Mouse (Mus musculus) kidney, postnatal 14 days (tissue): ENCODE data around the gene Nhlh1.

ENCODE experiments used
- DNase-seq: peaks from one replicate; pipeline ENCODE4 v3.0.0; 2022; ENCODE audit warnings: mixed read lengths

Gene Nhlh1

DNA sequence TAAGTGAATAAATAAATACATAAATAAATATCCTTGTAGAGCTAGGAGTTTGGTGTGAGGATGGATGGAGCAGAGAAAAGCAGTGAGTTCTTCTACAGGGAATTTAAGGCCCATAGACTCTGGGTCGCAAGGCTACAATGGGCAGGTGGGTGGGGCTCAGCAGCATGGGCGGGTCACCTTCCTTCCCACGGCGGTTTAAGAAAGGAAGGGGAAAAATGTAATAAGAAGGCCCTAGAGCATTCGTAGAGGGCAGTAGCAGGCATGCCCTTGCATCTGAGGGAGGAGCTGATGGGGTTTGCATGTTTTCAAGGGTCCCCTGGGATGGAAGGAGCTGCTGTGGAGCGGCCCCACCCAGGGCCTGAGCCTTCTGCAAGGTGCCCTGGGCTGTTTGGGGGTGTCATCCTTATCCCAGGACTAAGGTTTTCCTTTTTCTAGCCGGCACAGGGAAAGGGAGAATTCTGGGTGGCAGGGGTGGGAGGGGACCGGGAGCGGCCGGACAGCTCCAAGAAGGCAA, 4.5 kb downstream of the Nhlh1 start:
- no peak for DNase-seq

DNA sequence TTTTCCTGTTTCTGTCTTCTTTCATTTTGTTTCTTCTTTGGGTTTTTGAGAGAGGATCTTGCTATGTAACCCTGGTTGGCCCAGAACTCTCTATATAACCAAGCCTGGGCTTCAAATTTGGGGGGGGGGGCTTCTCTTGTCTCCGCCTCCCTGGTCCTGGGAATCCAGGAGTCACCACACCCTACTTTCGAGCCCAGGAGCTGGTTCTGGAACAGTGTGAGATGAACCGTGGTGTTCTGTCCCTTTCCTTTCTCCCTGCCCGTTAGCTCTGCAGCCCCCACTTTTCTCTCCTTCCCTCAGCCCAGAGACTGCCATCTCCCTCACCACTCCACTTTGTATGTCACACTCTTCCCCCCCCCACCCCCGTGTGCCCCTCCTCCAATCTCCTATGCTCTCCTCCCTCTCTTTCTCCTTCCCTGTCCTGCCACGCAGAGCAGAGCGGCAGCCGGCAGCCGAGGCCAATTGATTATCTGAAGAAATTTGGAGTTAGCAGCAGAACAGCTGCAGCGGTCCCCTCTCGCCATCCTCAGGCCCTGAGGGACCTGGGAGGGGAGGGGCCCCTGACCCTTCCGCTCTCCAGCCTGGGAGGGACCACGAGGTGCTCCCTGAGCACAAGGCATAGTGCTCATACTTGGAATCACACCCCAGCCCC, 8.1 kb downstream of the Nhlh1 start:
- DNase-seq: no peak

DNA sequence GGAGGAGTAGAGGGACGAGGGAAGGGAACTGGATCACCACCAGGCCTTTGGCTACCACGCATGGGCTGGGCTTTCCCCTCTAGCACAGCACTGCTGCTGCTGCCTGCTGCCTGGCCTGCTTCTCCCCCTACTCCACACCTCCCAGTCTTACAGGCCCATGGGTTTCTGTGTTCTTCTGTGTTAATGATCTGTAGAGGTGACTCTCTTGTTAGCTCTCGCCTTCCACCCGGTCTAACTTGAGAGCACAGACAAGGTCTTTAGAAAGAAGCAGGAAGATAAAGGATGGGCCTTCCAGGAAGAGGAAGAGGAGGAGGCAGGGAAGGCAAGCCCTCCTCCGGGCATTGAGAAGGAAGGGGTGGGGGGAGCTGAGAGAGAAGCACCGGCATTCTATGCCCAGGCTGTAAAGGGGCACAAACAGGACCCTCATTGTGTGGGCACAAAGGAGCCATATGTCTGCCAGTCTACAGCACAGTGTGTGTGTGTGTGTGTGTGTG, 9.1 kb downstream of the Nhlh1 start:
- peak; percentile 22 for DNase-seq

DNA sequence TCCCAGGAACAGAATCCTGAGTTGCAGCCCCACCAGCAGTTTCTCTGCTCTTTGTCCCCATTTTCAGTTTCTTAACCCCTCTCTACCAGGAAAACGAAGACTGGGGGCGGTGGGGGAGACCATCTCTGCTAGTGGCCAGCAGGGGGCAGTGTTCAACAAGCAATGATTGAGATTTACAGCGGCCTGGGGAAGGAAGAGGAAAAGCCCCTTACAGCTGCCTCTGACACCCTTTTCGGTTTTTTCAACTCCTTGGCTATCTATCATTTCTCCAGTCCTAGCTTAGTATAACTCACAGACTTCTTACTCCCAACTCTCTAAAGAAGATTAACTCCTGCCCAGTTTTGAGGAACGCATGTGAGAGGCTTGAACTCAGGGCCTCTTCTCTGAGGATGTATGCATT, 10.4 kb downstream of the Nhlh1 start:
- DNase-seq: peak; percentile 73

DNA sequence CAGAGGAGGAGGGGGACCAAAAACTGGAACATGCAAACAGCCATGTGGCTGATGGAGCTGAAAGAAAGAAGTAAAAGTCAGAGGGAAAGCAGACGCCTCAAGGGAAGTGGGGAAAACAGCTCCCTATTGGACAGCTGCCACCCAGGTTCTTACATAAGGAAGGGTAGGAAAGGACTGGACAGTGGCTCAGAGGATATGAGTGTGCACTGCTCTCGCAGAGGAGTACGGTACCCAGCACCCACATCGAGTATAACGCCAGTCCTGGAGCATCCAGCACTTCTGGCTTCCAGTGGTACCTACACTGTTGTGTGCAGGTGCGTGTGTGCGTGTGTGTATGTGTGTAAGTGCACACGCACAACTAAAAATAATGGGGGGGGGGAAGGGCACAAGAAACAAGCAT, 11.0 kb downstream of the Nhlh1 start:
- DNase-seq: no peak

DNA sequence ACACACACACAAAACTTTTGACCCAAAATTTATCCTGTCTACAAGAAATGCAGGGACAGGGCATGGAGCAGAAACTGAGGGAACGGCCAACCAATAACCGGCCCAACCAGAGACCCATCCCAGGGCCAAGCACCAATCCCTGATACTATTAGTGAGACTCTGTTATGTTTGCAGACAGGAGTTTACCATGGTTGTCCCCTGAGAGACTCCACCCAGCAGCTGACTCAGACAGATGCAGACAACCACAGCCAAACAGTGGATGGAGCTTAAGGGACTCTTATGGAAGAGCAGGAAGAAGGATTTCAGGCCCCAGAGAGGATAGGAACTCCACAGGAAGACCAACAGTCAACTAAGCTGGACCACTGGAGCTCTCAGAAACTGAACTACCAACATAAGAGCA, 27.5 kb downstream of the Nhlh1 start:
- DNase-seq: no peak

DNA sequence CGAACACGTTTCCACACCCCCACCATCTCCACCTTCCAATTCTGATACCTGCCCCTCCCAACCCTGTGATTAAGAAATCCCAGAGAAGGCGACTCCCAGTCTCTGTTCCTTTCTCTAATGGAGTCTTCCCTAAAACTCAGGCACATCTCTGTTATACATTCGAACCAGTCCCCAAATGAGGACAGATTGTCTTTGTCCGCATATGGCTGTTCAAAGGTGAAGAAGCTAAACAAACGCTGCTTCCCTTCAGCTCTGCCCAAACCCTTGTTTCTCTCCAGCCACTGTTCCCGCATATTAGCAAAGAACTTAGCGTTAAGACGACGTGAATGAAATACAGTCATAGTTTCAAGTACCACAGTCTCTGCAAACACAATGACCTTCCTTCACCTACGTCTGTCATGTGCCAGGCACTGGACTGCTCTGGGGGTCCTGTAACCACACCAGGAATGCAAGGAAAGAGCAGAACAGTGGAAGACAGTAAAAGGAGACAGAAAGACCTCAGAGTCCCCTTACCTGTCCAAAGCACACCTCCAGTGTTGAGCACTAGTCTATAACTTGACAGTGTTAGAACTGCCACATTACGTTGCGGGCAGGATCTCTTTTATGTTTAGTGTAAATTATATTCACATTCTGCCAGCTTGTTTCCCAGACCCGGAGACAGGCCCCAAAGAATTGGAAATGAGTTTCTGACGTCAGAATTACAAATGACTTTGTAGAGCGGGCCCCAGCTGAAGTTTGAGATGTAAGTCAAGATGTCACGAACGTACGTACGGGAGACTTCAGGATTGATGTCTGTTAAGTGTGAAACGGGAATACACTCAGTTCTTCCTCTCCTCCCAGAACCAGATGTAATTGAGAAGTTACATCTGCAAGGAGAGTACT, 28.7 kb downstream of the Nhlh1 start, which contains the start of gene Vangl2:
TSS of gene Vangl2 (minus strand) at position 51 of the 882 bp plus-strand sequence.
- DNase-seq: no peak

DNA sequence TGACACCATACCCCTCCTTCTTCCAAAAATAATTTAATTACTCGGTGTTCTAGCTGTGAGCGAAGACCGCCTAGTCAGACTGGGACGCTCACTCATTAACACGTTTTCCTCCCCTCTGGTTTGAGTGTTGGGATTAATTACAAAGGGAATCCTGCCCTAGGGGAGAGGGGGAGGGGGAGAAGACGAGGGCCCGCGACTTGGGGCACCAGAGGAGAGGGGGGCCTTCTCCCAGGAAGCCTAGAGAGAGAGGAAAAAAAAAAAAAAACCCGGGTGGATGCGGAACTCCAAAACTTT, 29.6 kb downstream of the Nhlh1 start:
- no peak for DNase-seq

DNA sequence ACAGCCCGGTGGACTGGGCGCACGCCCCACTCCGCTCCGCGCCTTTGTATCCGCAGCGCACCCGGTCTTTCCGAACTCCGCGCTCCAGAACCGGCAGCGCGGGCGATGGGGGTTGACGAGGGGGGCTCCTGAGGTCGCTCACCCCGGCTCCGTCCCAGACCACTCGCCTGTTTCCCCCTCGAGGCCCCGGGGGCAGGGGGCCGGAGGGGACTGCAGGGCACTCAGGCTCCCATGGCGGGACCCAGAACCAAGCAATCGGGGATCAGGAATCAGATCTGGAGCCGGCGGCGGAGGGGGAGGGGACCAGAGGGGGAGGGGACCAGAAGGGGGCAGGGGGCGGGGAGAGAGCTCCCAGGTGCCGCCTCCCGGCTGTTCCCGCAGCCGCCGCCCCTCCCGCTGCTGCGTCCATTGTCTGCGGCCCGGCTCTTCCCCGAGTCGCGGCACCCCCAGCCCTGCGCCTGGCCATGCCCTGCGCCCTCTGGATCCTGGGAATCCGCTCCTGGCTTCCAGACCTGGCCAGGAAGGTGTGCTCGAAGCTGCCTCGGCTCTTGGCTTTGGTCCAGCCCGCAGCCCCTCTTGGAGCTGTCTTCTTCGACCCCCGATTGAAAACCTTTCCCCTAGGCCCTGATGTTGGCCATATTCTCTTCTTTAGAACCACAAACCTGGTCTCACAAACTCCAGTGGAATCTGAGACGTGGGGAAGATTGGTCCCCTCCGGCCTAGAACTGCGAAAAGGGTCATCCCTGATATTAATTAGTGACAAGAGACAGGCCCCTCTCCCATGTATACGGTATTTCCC, 30.2 kb downstream of the Nhlh1 start:
- peak; percentile 93 for DNase-seq

DNA sequence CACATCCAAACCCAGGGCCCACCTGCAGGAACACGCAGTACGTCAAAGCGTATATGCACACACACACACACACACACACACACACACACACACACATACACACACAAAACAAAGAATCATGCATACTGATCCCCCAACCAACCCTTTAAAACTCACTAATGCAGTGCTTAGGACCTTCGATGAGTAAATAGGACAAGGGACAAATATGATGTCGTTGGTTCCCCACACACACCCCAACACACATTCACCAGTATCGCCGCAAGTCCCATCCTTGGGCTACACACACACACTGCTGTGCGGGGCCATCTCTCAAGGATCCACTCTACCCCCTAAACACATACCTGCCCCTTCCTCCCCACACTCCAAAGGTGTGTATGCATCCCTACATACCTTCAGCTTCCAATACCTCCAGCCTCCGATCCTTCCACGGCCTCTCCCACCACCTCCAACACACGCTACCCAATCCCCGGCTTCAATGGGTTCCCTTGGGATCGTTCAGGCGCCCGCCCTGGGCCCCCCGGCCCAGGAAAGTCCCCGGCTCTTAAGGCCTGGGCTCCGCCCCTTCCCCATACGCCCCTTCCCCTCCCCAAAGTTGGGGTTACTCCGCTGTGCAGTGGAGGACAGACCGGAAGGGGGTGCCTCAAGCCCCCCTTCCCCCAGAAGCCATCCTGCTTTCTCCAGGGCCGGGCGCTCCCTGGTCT, 31.0 kb downstream of the Nhlh1 start:
- no peak for DNase-seq

DNA sequence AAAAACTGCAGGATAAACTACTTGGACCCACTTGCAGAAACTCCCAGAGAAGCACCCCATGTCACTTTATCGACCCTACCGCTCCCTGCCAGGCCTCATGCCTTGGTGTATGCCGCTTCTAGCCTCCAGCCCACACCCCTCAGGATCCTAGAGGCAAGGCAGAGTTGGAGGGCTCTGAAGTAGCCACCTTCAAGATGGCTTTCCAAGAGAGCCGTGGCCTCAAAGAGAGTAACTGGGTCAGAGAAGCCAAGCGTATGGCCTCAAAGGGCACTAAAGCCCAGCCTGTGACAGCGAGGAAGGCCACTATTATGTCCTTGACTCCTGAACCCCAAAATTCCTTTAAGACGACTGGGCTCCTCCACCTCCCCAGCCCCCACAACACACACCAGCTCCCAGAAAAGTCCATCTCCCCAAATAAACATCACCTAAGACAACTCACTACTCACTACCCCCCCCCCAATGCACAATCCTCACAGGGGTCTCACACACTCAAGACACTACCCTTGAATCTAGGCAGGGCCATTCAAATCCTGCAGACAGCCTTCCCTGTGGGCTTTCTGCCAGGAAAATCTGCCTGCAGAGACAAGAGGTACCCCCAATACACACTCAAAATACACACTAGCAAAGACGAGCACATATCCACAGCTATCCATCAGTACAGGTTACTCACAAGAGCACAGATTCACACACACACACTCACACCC, 32.0 kb downstream of the Nhlh1 start:
- no peak for DNase-seq

DNA sequence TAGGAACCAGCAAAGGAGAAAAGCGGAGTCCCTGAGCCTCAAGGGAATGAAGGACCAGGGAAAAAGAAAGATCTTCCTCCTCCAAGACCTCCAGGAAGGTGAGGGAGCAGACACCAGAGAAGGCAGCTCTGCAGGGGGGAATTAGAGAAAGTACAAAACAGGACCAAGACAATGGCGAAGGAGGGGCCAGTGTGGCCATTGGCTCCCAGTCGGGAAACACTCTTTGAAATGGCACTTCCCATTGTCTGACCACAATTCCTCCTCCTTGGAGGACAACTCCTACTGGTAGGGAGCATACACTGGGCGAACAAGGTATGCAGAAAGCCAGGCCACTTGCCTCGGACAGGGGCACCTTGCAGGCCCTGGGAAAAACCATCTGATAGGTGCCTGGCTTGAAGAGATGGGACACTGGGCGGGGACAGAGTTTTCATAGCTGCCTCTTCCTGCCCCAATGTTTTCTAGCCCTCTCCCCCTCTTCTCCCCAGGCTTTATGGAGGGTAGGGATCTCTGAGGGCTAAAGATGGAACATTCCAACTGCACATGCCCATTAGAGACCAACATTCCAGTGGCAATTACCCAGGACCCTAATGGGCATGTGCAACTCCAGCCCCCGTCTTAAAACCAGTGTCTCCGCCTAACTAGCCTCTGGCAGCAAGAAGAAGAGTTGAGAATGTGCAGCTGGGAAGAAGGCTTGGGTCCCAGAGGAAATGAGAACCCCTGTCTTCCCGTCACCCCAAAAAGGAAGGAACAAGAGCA, 33.1 kb downstream of the Nhlh1 start:
- peak; percentile 24 for DNase-seq

DNA sequence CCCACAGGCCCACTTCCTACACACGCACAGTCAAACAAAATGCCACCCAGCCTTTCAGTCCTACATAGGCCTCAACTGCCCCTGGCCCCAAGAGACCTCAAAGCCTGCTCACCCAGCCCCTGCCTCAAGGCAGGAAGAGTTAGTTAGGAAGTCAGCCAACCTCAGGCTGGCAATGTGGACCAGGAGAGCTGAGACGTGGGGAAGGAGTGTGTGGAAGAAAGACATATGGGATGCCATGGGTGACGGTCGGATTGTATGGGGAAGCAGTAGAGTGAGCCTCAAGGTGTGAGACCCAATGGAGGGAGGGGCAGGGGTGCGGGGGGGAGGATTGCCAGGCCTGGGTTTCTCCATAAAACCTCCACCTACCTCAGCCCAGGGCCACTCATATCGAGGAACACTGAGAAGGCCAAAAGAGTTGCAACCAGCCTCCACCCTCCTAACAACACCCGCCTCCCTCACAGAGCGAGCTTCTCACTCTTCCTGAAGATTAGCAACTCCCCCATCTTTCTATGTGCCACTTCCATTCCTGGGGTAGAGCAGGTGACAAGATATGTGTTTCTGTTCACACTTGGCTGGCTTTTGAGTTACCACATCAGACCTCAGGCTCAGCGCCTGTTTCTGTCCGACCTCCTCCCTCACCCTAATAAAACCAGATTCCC, 37.4 kb downstream of the Nhlh1 start:
- DNase-seq: no peak

DNA sequence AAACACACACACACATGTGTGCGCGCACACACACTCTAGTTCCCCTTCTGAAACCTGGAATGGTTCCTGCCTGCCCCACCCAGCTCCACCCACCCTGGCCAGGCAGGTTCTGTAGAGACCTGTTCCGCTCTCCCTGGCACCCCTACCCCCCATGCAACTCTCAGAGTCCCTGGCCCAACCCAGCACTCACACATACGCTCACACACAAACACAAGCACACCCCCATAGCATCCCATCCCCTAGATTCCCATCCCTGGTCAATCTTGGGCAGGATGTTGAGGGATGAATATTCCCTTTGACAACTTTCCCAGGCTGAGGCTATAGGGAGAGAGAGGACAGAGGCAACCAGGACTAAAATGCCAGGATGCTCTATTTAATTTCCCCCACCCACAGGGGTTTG, 38.0 kb downstream of the Nhlh1 start:
- no peak for DNase-seq

DNA sequence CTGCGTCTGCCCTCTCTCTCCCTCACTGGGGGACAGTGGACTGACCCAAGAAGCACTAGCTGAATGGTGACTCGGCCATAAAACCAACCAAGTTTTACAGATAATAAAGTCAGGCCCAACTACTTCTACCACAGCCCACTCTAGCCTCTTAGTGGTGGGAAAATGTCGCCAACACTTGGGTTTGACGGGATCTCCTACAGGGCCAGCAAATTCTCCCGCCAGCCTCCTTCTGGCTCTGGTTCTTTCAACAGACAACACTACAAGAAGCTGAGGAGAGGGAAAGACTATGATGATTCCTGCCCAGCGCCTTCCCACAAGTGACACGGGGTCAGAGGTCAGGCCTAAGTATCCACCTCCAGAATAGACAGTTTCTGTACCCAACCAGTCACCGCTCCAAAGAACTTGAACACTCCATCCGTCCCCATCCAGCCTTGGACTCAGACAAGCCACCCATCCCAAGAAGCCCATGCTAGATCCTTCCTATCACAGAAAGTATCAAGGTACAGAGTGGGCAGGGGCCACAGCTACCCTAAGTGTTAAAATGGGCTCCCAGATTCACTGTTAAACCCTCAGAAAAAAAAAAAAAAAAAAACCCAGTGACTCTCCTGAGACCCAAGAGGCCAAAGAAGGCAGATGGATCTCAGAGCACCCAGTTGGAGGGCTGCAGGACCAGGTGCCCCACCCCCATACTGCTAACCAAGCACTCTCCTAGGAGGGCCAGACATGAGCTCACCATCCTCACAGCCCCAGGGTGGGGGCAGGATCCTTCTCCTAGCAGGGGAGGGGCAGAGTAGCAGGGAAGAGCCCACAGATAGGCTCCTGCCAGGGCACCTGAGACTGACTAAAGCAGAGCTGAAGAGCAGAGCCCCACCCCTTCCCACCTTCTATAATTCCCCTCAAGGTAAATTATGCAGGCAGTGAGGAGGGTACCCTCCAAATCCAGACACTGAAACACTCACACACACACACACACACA, 38.7 kb downstream of the Nhlh1 start:
- no peak for DNase-seq

DNA sequence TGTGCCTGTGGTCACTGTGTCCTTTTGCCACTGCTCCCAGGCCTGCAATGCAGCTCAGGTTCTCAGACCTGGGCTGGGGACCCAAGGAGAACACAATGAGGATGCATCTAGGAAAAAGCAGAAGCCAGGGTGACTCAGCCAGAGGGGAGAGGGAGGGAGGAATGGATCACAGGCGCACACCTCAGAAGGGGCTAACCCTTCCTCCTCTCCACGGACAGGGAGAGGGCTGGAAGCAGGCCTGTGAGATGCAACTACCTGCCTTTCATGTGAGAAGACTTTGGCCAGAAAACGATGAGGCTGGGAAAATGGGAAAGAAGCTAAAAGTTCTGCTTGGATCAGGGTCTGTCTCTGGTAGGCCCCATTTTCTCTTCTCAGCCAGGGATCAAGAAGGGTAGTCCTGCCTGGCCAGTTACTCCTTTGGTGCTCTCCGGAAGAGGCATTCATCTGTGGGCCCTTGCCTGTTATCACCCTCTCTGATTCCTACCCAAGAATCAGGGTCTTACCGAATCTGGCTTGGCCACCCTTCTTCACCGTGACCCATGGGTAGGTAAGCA, 39.8 kb downstream of the Nhlh1 start:
- no peak for DNase-seq

DNA sequence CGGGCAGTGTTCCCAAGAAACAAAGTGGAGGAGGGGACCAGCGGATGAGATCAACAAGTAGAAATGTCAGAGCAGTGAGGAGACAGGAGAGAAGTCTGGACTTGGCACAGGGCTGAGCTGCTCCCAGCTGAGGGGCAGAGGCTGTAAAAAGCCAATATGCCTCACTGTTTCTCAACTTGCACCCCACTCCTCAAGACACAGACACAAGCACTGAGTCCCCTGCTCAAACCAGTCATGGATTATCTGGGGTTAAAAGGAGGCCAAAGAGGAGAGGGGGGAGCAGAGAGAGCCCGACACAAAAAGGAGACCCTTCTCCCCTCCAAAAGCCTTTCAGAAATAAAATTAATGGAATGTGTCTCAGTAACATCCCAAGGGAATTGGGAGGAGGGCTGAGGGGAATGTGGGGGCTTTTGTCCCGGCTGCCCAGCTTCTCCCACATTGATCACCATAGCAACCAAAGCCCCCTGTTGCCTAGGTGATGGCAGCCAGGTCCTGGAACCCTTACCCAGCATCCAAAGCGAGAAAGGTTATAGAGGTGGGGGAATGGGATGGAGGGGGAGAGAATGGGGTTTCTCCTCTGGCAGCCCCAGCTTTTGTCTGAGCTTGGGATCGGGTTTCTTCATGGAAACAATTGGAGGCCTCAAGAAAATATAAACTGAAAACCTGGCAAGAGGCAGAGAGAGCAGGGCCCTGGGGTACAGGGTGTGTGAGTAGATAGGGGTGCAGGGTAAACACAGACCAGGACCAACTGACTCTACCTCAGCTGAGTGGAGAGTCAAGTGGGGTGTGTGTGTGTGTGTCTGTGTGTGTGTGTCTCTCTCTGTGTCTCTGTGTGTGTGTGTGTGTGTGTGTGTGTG, 40.5 kb downstream of the Nhlh1 start:
- DNase-seq: no peak

DNA sequence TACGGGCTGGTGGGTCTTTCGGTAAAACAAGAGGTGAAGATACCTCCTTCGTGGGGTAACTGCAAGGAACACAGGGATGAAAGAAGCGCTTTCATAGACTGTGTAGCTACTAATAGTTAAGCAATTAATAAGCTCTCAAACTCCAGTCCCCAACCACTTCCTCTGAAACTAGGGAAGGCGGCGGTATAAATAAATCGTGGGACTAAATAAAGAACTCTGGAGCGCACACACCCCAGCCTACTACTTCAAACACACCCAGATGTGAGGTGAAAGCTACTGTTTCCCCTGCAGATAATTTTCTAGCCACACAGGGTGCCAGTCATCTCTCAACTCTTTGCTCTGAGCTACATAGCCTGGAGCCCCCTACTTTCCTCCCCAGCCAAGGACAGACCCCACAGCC, 41.3 kb downstream of the Nhlh1 start:
- no peak for DNase-seq
